Mouse (Mus musculus) heart, adult 2 months (tissue): Measurements from ENCODE around the gene Irgm1.

Source experiments
- CTCF ChIP-seq: fragments of 200-600 bp; IDR thresholded peaks from 2 replicates; pipeline ENCODE4 v1.8.1; 2022; ENCODE audit warnings: antibody characterized with exemption, mild to moderate bottlenecking, moderate library complexity
- POLR2A ChIP-seq: fragments of 200-500 bp; IDR thresholded peaks from 2 replicates; pipeline ENCODE4 v1.6.1; 2011; ENCODE audit warnings: mild to moderate bottlenecking, low read depth, low read length, control low read depth; ENCODE audit not compliant: insufficient read depth

GRCm38 (mm10) chr11:48869380-48870110 is 1.9 kb downstream of the Irgm1 start:
- TF ChIP-seq POLR2A, result no peak
- no peak for TF ChIP-seq CTCF
